Mouse (Mus musculus) naive thymus-derived CD4-positive, alpha-beta T cell, adult 2 months (primary cell): ENCODE measurements around the gene Rgs10.

Experiments used
- DNase-seq: peaks from one replicate; pipeline ENCODE4 v3.0.0-alpha.2; 2011; ENCODE audit warnings: low read depth

Rgs10 gene

DNA sequence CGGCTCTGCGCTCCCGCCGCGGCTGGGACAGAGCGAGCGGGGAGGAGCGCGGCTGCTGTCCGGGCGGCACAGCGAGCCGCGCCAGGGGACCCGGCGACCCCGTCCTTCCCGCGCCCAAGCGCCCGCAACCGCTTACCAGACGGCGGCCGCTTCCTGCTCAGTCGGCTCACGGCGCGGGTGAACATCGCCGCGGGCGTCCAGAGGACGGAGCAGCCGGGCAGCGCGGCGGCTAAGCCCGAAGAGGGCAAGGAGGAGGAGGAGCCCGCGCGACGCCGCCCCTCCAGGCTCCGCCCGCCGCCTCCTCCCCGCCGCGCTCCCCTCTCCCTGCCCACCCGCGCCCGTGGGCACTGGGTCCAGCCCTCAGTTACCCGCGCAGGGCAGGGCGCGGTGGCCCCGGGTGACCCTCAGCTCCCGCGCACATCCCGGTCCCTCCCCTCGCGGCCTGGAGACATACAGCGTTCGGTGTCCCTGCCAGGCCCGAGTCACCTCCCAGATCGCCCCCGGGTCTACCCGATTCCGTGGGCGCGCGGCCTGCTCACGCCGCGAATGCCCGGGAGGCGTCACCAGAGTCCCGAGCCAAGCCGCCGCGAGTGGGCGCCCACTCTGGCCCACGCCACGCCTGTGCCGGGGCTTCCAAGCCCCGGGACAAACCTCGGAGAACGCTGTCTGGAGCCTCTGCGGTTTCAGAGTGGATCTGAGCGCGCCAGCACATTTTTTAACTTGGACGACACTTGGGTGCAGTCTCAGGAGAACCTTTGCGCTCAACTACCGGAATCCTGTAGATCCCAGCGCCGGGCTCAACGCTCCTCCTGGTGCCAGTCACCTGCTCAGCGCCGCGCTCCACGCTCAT, at the start of gene Rgs10:
Gene Rgs10 (minus strand): TSS at position 829 of the 850 bp plus-strand sequence.
- DNase-seq, result peak; percentile 60

DNA sequence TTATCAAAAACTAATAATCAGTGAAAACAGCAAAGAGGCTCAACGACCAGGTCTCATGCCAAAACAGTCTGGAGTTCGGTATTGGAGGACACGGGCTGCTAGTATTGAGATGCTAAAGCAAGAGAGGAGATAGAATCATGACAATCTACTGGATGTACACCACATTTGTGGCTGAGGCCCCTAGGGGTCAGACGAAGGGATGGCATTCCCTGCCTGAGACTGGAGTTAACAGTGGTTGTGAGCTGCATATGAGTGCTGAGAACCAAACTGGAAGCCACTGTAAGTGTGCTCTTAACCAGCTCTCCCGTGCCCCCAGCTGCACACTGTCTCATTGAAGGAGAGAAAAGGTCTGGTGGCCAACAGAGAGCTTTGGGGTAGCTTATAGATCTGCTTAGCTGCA, 43.8 kb upstream of the Rgs10 start:
- peak; percentile 41 for DNase-seq

DNA sequence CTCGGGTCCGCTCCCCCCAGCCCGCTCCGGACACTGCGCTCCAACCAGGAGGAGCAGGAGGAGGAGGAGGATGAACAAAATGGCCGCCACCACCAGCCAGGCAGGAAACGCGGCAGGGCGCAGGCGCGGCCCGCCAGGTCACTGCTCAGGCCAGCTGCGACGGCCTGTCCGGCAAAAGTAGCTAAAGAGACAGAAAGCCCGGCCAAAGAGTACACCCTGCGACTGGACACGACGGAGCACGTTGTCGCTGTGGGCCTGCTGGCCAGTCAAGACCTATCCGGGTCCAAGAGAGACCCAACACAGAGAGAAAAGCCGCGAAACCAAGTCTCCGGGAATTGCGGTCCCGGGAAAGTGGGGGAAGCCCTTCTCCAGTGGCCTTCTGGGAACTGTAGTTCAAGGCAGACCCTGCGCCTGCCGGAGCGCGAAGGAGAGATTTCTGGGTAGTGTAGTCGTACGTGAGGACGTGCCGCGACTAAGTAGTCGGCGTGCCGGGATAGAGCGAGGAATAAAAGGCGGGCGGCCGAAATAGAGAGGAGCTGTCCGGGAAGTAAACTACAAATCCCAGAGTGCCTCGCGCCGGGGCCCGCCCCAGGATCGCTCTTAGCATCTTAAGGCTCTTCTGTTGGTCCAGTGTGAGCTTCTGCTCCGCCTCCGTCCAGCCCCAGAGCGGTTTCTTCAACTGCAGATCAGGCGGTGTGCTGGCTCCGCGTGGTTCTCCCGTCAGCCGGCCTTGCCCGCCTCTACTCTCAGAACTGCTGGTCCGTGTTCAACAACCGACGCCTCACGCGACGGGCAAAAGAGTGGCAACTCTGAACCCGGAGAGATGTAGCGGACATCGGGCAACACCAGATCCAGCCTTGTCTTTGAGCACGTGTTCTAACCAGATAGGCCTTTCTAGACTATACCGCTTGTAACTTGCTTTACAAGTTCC, 43.0 kb upstream of the Rgs10 start, which contains the start of gene Tial1:
Gene Tial1 (minus strand): TSS at position 433 of the 931 bp plus-strand sequence.
- DNase-seq, result peak; percentile 96

DNA sequence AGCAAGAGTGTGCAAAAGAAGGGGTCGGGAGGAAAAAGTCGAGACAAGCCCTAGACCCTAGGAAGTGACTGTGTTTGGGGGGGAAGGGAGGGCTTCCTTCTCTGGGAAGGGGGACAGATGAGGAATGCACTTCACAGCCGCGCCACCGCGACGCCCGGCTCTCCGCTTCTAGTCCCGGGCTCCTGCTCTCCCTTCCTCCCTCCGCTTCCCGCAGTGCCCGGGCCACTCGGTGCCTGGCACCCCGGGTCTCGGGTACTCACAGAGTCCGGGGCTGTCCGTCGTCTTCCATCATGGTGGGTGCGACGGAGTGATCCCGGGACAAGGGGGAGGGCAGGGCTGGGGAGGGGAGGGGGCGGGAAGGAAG, 42.3 kb upstream of the Rgs10 start:
- DNase-seq, result no peak

DNA sequence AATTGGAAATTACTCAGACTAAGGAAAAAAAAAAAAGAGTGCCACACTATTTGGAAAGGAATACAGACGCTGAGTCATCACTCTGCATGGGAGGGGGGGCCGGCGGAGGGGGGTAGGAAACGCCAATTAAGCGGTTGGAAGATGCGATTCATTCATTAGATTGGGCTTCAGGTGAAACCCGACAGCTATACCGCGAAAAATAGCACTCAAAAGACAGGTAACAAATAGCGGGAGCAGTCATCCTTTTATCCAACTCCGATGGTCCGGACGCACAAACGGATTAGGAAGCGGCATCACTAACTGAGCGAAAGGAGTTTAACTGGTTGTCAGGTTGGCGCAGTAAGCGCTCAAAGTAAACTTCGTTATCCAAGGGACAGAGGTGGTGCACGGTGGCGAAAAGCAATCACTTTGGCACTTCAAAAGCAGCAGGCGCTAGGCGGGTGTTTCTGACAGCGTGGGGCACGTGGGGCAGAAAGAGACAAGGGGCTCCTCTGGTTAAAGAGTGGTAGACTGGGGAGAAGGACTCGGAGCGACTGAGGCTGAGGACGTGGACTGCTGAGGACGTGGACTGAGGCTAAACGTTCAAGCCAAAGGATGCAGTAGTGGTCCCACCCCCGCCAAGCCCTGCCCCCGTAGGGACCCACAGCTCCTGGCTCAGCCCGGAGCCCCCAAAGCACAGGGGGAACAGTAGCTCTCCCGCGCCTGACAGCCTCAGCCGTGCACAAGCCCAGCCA, 41.7 kb upstream of the Rgs10 start:
- DNase-seq, result peak; percentile 68

DNA sequence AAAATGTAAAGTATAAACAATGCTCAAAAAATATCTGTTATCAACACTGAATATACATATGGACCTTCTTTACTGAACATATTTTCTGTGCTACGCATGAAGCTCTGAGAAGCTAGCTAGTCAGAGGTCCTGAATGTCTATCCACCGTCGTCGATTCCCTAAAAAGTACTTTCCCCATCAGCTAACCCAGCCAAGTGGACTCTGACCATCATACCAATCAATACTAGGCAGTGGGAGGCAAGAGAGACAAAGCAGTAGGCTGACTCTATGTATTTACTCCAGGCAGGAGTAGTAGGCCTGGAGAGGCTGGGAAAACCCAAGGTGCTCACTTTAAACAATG, 41.2 kb upstream of the Rgs10 start:
- DNase-seq, result no peak

DNA sequence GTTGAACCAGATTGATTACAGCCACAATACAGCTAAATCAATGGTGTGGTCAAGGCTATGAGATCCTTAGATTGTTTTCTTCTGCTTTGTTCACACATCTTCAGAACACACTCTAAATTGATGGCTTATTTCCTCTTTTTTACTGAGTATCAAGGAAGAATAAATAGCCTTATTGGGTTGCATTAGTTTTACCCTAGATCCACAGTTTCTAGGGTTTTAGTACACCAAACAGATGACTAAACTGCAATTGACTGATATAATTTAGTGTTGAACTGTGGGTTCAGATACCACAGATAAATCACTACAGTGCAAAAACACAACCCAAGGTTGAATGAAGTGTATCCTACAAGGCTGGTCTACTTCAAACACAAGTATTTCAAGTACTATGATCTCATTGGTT, 39.5 kb upstream of the Rgs10 start:
- no peak for DNase-seq

DNA sequence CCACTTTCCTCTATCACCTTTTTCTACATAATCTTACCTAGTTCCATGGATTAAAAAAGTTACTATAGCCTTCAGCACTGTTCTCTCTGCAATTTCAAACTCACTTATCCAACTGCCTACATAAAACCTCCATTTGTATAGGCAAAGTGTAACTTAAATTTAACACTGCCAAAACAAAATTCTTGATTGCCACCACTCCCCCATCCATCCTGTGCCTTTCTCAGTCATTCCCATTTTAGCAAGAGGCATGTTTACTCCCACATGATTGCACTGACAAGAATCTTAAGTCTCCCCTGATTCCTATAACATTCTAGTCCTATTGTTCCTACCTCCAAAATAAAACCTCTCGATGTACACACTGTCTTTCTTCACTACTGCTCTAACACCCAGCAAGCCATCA, 34.2 kb upstream of the Rgs10 start:
- DNase-seq, result no peak

DNA sequence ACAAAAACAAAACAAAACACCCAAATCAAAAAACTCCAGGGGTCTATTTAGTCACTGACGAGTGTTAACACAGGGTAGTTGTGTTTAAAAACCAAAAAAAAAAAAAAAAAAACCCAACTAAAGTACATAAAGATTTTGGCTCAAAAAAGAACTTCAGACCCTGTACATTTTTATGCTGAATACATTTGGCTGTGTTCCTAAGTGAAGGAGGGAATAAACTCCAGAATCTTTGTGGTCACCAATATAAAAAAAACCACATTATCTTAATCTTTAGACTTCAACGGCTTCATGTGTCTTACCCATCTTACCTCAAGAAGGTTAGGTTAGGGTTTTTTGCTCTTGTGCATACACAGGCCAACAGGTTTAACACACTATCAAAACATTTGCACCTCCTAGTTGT, 22.0 kb upstream of the Rgs10 start:
- DNase-seq, result no peak

DNA sequence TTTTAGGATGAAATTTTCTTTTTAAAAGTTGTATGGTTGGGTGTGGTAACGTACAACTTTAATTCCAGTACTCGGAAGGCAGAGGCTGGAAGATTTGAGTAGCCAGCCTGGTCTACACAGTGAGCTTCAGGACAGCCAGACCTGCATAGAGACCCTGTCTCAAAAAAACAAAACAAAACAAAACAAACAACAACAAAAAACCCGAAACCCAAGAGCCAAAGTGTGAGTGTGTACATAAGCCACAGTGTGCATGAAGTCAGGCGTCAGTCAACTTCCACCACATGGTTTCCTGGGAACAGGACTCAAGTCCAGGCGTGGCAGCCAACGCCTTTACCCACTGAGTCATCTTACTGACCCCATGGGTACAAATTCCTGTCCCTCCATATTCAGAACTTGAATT, 20.7 kb upstream of the Rgs10 start:
- DNase-seq, result no peak

DNA sequence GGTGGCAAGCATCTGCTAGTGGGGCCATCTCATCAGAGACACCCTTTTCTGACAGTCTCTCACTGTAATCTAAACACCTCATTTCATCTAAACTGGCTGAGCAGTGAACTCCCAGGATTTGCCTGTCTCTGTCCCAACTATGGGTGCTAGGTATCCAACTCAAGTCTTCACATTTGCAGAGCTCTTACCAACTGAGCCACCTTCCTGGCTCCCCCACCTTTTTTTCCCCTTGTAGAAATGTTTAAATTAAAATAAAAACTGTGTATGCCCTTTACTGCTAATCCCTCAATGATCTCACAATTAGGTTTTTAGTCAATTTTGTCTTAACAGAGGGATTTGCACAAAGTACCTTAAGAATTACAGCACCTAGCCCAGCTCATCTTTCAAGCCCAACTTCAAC, 19.6 kb upstream of the Rgs10 start:
- DNase-seq, result no peak

DNA sequence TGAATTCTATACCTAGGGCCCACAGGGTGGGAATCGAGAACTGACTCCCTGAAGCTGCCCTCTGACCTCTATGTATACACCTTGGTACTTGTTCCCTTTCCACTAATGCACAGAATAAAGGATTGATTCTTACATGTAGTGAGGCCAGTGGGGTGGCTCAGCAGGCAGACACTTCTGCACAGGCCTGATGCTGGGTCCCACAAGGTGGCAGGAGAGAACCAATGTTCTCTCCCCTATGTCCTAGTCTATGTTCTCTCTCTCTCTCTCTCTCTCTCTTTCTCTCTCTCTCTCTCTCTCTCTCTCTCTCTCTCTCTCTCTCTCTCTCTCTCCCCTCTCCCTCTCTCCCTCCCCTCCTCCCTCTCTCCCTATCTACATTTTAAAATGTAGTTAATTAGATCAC, 14.7 kb upstream of the Rgs10 start:
- peak; percentile 42 for DNase-seq

DNA sequence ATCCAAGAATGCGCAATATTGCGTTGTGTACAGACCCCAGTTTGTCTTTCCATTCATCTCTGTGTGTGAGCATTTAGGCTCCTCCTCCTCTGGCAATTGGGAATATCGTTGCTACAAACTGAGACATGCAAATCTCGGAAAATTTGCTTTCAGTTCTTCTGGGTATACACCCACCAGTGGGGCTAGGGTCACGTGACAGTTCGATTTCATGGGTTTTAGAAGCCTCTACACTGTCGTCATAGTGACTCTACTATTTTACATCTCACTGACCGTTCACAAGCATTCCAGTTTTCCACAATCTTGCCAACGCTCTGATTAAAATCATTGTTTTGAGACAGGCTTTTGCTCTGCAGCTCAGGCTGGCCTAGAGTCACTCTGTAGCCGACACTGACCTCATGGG, 14.0 kb upstream of the Rgs10 start:
- DNase-seq, result no peak

DNA sequence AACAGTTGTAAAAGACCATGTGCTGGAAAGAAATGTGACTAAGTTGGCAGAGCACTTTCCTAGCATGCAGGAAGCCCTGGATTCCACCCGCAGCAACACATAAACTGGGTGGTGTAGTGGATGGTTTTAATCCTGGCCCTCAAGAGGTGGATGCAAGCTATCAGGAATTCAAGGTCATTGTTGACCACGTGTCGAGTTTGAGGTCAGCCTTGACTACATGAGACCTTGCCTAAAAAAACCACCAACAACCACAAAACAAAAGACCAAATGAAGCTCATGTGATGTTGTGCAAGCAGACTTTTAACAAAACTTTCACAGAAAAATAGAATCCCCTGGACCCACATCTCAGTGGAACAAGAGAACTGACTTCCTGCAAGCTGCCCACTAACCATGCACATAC, 3.9 kb upstream of the Rgs10 start:
- DNase-seq, result no peak

DNA sequence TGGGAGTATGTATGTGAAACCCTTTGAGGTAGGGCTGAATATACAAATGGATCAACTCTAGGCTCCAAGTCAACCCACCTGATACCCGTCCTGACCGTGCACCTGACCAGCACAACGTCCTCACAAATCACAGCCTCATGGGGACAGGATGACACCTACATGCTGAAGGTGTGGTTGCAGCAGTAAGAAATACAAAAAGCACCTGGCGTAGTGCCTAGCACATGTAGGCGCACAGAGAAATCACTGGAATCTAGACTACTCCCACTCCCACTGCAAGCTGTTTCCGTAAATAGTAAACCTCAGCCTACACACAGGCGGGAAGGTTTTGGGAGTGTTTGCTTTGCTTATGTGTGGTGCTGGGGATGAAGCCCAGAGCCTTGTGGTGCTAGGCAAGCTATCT, 3.1 kb upstream of the Rgs10 start:
- no peak for DNase-seq

DNA sequence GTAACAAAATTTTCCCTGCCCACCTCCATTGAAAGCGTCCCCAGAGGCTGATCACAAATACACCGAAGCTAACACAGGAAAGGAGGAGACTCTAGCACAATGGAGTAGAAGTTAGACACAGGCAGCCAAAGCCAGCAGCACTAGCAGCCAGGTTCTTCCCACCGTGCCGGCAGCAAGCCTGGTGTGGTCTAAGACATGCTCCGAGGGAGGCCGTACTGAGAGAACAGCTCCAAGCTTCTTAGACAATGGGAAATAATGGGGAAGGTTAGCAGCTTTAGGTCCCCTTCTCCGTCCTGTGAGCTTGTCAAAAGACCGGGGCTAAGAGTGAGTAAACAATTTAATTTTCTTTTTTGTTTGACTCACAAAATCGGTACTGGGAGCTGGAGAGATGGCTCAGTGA, 1.1 kb upstream of the Rgs10 start:
- no peak for DNase-seq

DNA sequence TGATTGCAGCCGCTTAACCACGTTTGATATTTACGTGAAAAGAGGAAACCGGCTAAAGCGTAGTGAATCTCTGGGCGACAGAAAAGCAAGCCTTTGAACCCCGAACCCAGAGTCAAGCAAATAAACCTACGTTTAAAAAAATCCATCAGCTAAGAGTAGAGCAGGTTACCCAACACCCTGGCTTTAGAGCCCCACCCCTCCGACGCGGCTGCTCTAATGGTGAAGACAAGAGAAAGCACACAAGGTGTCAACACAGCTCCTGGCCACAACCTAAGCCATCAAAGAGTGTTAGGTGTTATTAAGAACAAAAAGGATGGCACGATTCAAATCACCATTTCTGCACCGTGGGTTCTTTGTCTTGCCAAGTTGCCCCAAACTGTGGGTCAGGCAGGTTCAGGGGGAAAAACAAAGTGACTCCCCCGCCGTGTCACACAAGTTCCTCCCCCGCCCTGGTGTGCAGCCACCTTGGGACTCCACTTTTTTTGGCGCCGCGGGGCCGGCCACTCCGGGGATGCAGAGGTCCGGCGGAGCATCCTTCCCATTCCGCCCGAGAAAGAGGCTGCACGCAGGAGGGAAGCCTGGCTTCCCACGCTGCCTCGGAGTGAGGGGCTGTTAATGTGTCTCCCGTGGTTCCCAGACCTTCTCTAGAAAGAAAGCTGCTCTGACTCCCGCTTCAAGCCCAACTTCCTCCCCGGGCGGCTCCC, 1.2 kb downstream of the Rgs10 start:
- peak; percentile 66 for DNase-seq

DNA sequence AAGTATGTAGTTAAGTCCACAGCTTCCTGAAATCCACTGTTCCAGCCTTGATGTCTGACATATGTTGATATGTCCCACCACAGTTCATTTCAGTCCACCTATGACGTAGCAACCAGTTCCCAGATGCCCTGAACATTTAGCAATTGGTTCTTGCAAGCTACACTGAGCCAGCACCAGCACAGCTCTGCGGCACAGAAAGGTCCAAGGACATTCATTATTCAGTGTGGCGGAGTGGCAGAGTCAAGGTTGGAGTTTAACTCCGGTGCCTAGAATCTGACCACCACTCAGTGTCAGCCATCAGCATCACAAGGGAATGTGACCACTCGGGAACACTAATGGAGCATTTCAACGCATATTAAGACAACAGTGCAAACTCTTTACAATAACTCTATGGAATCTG, 1.9 kb downstream of the Rgs10 start:
- no peak for DNase-seq

DNA sequence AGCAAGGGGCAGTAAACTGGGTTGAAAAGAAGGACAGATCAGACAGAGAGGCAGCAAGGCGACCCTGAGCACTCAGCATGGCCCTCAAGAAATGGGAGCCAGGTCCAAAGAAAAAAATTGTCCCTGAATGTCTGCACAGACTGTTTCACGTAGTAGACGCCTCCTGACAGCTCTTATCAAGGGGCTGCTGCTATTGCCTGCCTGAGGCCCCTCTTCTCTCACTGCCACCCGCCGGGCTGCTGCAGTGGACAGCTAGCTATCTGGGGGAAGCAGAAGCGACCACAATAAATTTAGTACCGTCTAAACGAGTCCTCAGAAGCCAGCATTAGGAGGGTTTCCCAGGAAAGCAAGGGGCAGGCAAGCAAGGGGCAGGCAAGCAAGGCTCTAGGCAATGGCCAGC, 4.1 kb downstream of the Rgs10 start:
- no peak for DNase-seq

DNA sequence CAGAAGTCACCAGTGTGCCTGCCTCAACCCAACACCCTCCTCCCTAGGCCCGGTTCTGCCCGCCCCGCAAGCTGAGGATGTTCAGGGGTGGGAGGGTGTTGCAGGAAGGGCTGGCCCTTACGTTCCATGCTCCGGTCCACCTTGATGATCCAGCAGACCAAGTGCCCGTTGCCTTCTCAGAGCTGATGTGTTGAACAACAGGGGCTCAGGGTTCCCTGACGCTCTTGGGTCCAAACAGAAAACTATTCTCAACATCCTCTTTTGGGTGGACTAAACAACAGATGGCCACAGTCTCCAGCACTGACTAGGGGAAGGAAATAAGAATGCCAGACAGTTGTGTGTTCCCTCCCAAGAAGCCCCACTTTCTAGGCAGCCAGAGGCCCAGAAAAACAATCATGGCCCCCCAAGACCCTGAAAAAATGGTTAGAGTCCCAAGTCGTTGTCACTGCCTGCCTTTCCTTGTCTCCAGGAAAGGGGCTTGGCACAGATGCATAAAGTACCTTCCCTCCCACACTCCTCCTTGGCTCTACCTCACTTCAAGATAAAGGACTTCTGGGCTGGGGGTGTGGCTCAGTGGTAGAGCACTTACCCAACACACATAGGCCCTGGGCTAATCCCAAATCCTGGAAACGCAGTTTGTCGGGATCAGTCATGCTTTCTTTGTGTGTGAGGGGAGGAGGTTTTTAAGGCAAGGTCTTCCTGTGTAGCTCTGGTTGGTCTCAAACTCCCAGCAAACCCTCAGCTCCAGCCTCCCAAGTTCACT, 6.3 kb downstream of the Rgs10 start:
- peak; percentile 42 for DNase-seq
